Mouse (Mus musculus) heart, postnatal 0 days (tissue): ENCODE data around the gene Mark3. TPM values are rescaled to one million over a fixed set of nuclear protein-coding genes. Genes with fewer than 3 reads are reported as not detected.
A peak's percentile ranks its signal among the peaks of the same experiment; 100 is the strongest.

Experiments used
- ATAC-seq: fragments of 200-750 bp; cut with Nextera tagmentation; 2 replicates; pipeline ENCODE4 v1.8.0; 2017; ENCODE audit warnings: low read depth, moderate number of reproducible peaks, moderate library complexity; ENCODE audit not compliant: insufficient read depth
- DNase-seq: peaks from one replicate; pipeline ENCODE4 v3.0.0-alpha.2; 2016; ENCODE audit warnings: low spot score
- H3K27ac ChIP-seq: fragments of 300-500 bp; sonication (generic); 2 replicates; pipeline ENCODE4 v1.5.1; 2014; ENCODE audit warnings: low read depth, mild to moderate bottlenecking
- H3K27me3 ChIP-seq: fragments of 300-500 bp; sonication (generic); 2 replicates; pipeline ENCODE4 v1.6.1; 2014; ENCODE audit warnings: low read length, mixed read lengths; ENCODE audit not compliant: control insufficient read depth, insufficient read depth
- H3K36me3 ChIP-seq: fragments of 300-500 bp; sonication (generic); replicated peaks from 2 replicates; pipeline ENCODE4 v1.6.1; 2014; ENCODE audit warnings: low read length, mixed read lengths; ENCODE audit not compliant: control insufficient read depth, insufficient read depth
- H3K4me1 ChIP-seq: fragments of 300-500 bp; sonication (generic); 2 replicates; pipeline ENCODE4 v1.6.1; 2014; ENCODE audit warnings: antibody characterized with exemption; ENCODE audit not compliant: control insufficient read depth, insufficient read depth
- H3K4me2 ChIP-seq: fragments of 300-500 bp; sonication (generic); 2 replicates; pipeline ENCODE4 v1.6.1; 2014; ENCODE audit warnings: low read depth, mild to moderate bottlenecking, low read length, moderate library complexity
- H3K4me3 ChIP-seq: fragments of 300-500 bp; sonication (generic); 2 replicates; pipeline ENCODE4 v1.5.1; 2014; ENCODE audit warnings: low read depth, low read length
- H3K9ac ChIP-seq: fragments of 300-500 bp; sonication (generic); replicated peaks from 2 replicates; pipeline ENCODE4 v1.6.1; 2014; ENCODE audit warnings: low read depth, low read length, mixed read lengths
- H3K9me3 ChIP-seq: fragments of 300-500 bp; sonication (generic); replicated peaks from 2 replicates; pipeline ENCODE4 v1.6.1; 2016; ENCODE audit warnings: low read length; ENCODE audit not compliant: control insufficient read depth
- CTCF ChIP-seq: IDR thresholded peaks from 2 replicates; pipeline ENCODE4 v1.5.1; 2016; ENCODE audit warnings: antibody characterized with exemption, control low read depth, low read depth
- EP300 ChIP-seq: IDR thresholded peaks from 2 replicates; pipeline ENCODE4 v1.6.1; 2016; ENCODE audit warnings: antibody characterized with exemption, low read depth
- WGBS: fragments of 180-500 bp; shearing (Covaris S2); extraction: QIAGEN DNeasy Blood & Tissue Kit; methylation state at CpG from one replicate; pipeline ENCODE4 v1.1.7; 2014; 5-methylcytosine and 5-hydroxymethylcytosine counted together
- polyA plus RNA-seq: library from polyadenylated mRNA; unstranded; fragments of >200 nt; fragmentation: Nextera tagmentation; extraction: Ambion mirVana; gene quantifications from 2 replicates; pipeline ENCODE4 v1.2.1, GENCODE M21; 2015
- total RNA-seq: library from RNA; depleted of rRNA; stranded (reverse); fragments of >200 nt; gene quantifications from 2 replicates; pipeline ENCODE4 v1.2.3, GENCODE M21; 2014; ENCODE audit warnings: low replicate concordance

The Mark3 gene
- total and polyA plus RNA-seq, 2 experiments from 2014 or later, result 20.0 to 66.3 TPM

- Histone ChIP-seq H3K27me3 (no peaks in the 10 kb centered on the region), H3K27ac (peak overlapping the region; percentile 87), H3K36me3 (no peaks in the 10 kb centered on the region), H3K4me2 (no peak overlapping the region), H3K4me1 (peaks cover 39% of the 10 kb centered on the region), H3K9me3 (no peaks in the 10 kb centered on the region), H3K9ac (no peak overlapping the region; the same call in 1 of the 2 replicates), H3K4me3 (no peak overlapping the region)
- 47% methylated on average over 5 of the region's 5 CpGs for WGBS
- DNase-seq, result no peak
- TF ChIP-seq EP300, result no peak
- no peak for TF ChIP-seq CTCF
- no peak for ATAC-seq
Measured at GRCm38 (mm10) chr12:111682003-111682402, 107.7 kb downstream of the Mark3 start.

- Histone ChIP-seq H3K27ac (peak overlapping the region; percentile 87), H3K9ac (no peak overlapping the region), H3K4me2 (no peak overlapping the region), H3K9me3 (no peaks in the 10 kb centered on the region), H3K4me3 (no peak overlapping the region), H3K4me1 (peaks cover 39% of the 10 kb centered on the region), H3K27me3 (no peaks in the 10 kb centered on the region), H3K36me3 (no peaks in the 10 kb centered on the region)
- ATAC-seq (peak; percentile 19; the same call in 1 of the 2 replicates), DNase-seq (peak; percentile 35)
- 46% methylated on average over 5 of the region's 5 CpGs for WGBS
- no peak for TF ChIP-seq EP300
- TF ChIP-seq CTCF, result no peak
Measured at GRCm38 (mm10) chr12:111682806-111683205, 108.5 kb downstream of the Mark3 start.

DNA sequence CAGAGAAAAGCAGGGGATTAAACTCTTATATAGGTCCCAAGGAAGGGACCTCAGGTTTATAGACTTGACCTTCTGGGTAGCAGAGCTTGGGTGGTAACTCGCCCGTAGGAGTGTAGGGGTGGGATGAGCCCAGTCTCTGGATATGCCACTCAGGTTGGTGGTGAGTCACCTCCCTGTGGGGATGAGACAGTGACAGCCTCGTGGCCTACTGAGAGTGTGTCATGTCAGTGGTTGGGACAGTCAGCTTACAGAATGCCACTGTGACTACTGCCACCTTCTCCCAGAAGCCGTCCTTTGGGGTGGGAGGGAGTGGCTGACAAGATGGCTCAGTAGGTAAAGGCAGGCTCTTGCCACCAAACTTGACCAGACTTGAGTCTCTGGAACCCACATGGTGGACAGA, 112.1 kb downstream of the Mark3 start:
- no peaks in the 10 kb centered on the region for H3K36me3 ChIP-seq
- TF ChIP-seq EP300 (no peak), CTCF (no peak)
- 0 out of 2 replicates have a peak overlapping the region, but pooled peaks have one; percentile 9 for H3K9ac ChIP-seq
- 76% methylated on average over 4 of the region's 4 CpGs for WGBS
- no peak overlapping the region for H3K4me3 ChIP-seq
- peaks cover 50% of the 10 kb centered on the region for H3K4me1 ChIP-seq
- H3K9me3 ChIP-seq, result no peaks in the 10 kb centered on the region
- ATAC-seq (no peak), DNase-seq (no peak)
- no peaks in the 10 kb centered on the region for H3K27me3 ChIP-seq
- H3K4me2 ChIP-seq, result no peak overlapping the region
- H3K27ac ChIP-seq, result peak overlapping the region; percentile 98

DNA sequence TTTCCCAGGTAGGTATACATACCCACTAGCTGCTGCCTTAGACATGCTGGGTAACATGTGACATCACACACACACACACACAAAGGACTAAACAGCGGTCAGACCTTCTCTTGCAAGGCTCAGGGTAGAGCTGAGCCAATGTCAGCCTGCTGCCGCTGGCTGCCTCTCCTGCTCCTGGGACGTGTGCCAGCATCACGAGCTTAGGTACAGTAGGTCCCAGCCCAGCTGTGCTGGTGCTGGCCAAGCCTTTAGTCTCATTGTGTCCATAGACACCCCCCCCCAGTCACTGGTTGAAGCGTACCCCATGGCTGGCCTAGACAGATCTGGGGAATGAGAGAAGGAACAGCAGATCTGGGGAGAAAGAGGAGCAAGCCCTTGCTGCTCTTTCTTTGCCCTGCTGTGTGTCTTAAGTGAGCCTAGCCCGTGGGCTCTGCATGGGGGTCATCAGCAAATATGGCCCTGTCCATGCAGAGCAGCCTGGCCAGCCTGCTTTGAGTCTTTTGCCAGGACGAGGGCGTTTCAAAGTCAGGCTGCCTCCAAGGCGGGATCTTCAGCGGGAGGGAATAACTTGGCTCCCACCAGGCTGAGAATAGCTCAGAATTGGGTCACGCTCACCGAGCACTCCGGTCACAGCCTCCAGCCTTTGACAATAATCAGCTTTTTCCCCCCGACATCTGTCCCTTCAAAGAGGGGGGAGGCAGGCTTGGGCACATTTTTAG, 113.2 kb downstream of the Mark3 start:
- WGBS, result 6% methylated on average over 14 of the region's 14 CpGs

DNA sequence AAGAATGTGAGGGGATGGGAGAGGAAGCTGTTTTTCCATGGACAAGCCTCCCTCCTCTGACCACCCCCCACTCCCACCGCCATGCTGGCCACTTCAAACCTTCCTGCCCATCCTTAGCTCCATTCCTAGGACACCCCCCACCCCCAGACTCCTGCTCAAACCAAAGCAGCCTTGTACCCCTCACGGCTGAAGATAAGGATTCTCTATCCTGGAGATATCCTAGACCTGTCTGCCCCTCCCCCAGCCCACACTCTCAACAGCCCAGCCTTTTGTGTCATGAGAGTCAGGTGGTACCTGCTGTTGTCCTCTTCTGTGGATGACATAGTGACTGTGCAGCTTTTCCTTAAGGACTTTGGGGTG, 113.7 kb downstream of the Mark3 start:
- H3K27ac ChIP-seq, result peak overlapping the region; percentile 98
- peaks cover 43% of the 10 kb centered on the region for H3K4me1 ChIP-seq
- WGBS, result 10% methylated on average over 2 of the region's 2 CpGs
- H3K4me2 ChIP-seq, result no peak overlapping the region
- H3K9ac ChIP-seq, result no peak overlapping the region
- 0 out of 2 replicates have a peak, but pooled peaks have one; percentile 3 for ATAC-seq
- H3K4me3 ChIP-seq, result no peak overlapping the region
- TF ChIP-seq CTCF (no peak), EP300 (no peak)
- no peaks in the 10 kb centered on the region for H3K9me3 ChIP-seq
- no peaks in the 10 kb centered on the region for H3K36me3 ChIP-seq
- DNase-seq, result no peak
- H3K27me3 ChIP-seq, result no peaks in the 10 kb centered on the region

More for the DNA sequence above, 113.2 kb downstream of the Mark3 start:
- H3K4me1 ChIP-seq, result peaks cover 47% of the 10 kb centered on the region
- no peaks in the 10 kb centered on the region for H3K36me3 ChIP-seq
- DNase-seq (peak; percentile 92), ATAC-seq (peak; percentile 91)
- no peak overlapping the region for H3K4me2 ChIP-seq
- no peaks in the 10 kb centered on the region for H3K27me3 ChIP-seq
- H3K9me3 ChIP-seq, result no peaks in the 10 kb centered on the region
- no peak overlapping the region for H3K4me3 ChIP-seq
- H3K27ac ChIP-seq, result peak overlapping the region; percentile 98
- no peak for TF ChIP-seq CTCF
- H3K9ac ChIP-seq, result peak overlapping the region; percentile 9; the same call in 1 of the 2 replicates
